Mouse (Mus musculus): Measurements from ENCODE around the gene Cacng6. TPM values are rescaled to one million over a fixed set of nuclear protein-coding genes. Genes with fewer than 3 reads are reported as not detected.
A peak's percentile ranks its signal among the peaks of the same experiment; 100 is the strongest.

The Cacng6 gene
- total RNA-seq, 1 experiment from 2014 or later: not detected

GRCm38 (mm10) chr7:3468614-3469013 is 44.6 kb downstream of the Cacng6 start:
- DNase-seq: no peak

- DNase-seq: no peak
These were observed 48.8 kb downstream of the Cacng6 start for GRCm38 (mm10) chr7:3472774-3473173.

- peak; percentile 18 for DNase-seq
These were observed 50.5 kb downstream of the Cacng6 start for GRCm38 (mm10) chr7:3474291-3475080.

- DNase-seq: no peak
These were observed 52.7 kb downstream of the Cacng6 start for GRCm38 (mm10) chr7:3476728-3477127.

GRCm38 (mm10) chr7:3481948-3482608 is 58.1 kb downstream of the Cacng6 start:
- no peak for DNase-seq

Small RNA genes lying within 50 kb of the gene (microRNA-seq; reads per million reads assigned to microRNA genes)
- 19.6 to 19.8 reads per million in 2 experiments for gene Gm23450

Other genes with a start within 250 kb of the Cacng6 start
- 0.15 TPM in 1 of 2 replicates, not detected in the other for gene Nlrp12, start 174.5 kb upstream of the Cacng6 start, total RNA-seq (2021)
- 94.6 and 99.3 TPM in 2 replicates for gene Myadm, start 135.1 kb upstream of the Cacng6 start, total RNA-seq (2021)
- gene Prkcg, start 135.0 kb upstream of the Cacng6 start, total RNA-seq (2021): 2.1 and 2.3 TPM in 2 replicates
- 7.3 and 10.9 TPM in 2 replicates for gene Cacng7, start 91.2 kb upstream of the Cacng6 start, total RNA-seq (2021)
- gene Cacng8, start 33.5 kb upstream of the Cacng6 start, total RNA-seq (2021): 2.8 and 4.3 TPM in 2 replicates
- 2.8 and 3.4 TPM in 2 replicates for gene Tarm1, start 78.4 kb downstream of the Cacng6 start, total RNA-seq (2021)
- gene Oscar, start 192.0 kb downstream of the Cacng6 start, total RNA-seq (2021): not detected in 2 replicates
- gene Ndufa3, start 193.2 kb downstream of the Cacng6 start, total RNA-seq (2021): 975 and 1,034 TPM in 2 replicates
- 21.6 and 25.6 TPM in 2 replicates for gene Tfpt, start 205.7 kb downstream of the Cacng6 start, total RNA-seq (2021)
- 37.9 and 41.9 TPM in 2 replicates for gene Prpf31, start 205.8 kb downstream of the Cacng6 start, total RNA-seq (2021)
- 63.5 and 63.7 TPM in 2 replicates for gene Cnot3, start 221.1 kb downstream of the Cacng6 start, total RNA-seq (2021)
- gene Leng1, start 241.6 kb downstream of the Cacng6 start, total RNA-seq (2021): 14.7 and 15.9 TPM in 2 replicates